Mouse (Mus musculus): ENCODE data around the gene Cep350. TPM values are rescaled to one million over a fixed set of nuclear protein-coding genes. Genes with fewer than 3 reads are reported as not detected.
A peak's percentile ranks its signal among the peaks of the same experiment; 100 is the strongest.
"Not testable (repeated sequence)": the region's sequence is repeated elsewhere in the genome, so short reads cannot be mapped to it uniquely, and the experiment has no call there.

Gene Cep350
- polyA plus RNA-seq, 1 experiment from 2014 or later: 13.5 TPM

DNA sequence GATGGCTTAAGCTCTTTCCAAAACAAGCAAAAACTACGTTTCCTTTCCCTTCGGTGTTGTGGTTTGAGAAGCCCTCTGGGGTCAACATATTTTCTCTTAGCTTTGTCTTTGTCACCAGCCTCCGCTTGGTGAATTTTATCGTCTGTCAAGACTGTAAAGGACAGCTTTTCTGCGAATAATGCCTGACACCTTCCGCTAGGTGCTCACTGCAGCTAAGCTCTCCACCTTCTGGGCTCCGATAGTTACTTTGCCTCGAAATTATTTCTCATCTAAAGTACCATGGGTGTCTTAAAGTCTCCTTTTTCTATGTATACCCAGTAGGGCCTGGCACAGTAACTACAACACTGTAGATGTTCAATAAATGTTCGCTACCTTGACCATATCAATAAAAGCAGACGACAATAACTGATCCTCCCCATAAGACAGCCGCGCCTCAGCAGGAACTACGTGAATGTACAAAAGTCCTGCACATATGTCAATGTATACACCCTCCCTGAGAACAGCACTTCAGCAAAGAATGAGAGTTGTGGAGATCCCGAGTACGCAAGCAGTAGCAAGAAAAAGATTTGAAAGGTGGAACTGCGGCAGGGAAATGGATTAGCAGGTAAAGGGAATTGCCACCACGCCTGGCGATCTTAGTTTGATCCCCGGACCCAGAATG is 794 bp upstream of the Cep350 start:
- peak overlapping the region; percentile 99 for H3K4me3 ChIP-seq (replicated peaks)
- H3K36me3 ChIP-seq (replicated peaks): no peaks in the 10 kb centered on the region
- no peaks in the 10 kb centered on the region for H3K27me3 ChIP-seq
- ATAC-seq (ENCODE audit: low FRiP score): peak; percentile 33
- H3K9ac ChIP-seq: peak overlapping the region; percentile 98
- peak overlapping the region; percentile 90 for H3K27ac ChIP-seq
- peaks cover 17% of the 10 kb centered on the region for H3K4me1 ChIP-seq
- 8% methylated on average over 19 of the region's 19 CpGs for WGBS
- H3K9me3 ChIP-seq: no peaks in the 10 kb centered on the region
- H3K4me2 ChIP-seq: peak overlapping the region; percentile 61

DNA sequence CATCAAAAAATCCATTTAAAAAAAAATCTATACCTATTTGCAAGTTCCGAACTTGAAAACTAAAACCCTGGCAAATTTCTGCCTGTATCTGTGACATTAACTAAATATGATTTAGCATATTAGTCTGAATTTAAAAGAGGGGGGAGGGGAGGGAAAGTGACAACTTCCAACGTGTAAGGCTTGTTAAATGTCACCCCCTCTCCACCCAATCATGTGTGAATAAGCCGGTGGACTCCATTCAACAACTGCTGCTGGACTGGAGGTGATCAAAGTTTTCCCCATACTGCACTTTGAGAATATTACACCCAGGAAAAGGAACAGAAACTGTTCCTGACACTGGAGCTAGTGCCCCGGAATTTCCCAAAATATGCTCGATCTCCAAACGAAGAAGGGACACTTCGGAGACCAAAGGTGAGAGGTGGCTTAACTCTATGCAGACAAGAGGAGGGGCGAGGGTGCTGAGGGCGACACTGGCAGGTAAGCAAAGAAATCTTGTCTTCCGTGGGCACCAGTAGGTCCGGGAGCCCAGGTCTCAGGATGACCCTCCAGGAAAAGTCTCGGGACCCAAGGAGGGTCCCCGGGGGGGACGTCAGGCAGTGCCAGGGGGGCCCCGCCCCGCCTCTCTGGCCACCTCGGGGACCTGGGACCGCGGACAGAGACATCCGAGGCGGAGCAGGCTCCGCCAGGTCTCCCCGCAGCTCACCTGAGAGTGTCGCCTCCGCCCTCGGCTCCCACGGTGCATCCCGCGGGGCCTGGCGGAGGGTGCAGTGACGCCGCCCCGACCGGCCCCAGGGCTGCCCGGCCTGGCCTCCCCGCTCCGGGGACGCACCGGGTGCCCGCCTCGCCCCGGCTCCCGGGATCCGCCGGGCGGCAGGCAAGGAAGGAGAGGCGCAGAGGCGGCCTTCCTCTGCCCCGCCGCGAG is 648 bp downstream of the Cep350 start:
- 3% methylated on average over 25 of the region's 51 CpGs for WGBS
- peak; percentile 71 for ATAC-seq (ENCODE audit: low FRiP score)
- Histone ChIP-seq H3K4me3 (replicated peaks) (peak overlapping the region; percentile 99), H3K9ac (peak overlapping the region; percentile 98), H3K27ac (peak overlapping the region; percentile 92), H3K36me3 (replicated peaks) (no peaks in the 10 kb centered on the region), H3K27me3 (no peaks in the 10 kb centered on the region), H3K4me1 (peaks cover 17% of the 10 kb centered on the region), H3K4me2 (peak overlapping the region; percentile 82), H3K9me3 (no peaks in the 10 kb centered on the region)

DNA sequence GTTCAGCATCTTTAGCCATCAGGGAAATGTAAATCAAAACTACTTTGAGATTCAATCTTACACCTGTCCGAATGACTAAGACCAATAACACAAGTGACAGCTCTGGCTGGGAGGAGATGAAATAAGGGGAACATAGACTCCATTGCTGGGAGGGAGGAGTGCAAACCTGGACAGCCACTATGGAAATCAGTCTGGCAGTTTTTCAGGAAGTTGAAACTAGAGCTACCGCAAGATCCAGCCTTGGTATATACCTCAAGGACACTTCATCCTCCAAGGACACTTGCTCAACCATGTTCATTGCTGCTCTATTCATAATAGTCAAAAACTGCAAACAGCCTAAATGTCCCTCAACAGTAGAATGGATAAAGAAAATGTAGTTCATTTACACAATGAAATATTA is 23.9 kb downstream of the Cep350 start:
- Histone ChIP-seq H3K27ac (no peak overlapping the region), H3K9me3 (no peaks in the 10 kb centered on the region), H3K4me2 (no peak overlapping the region), H3K36me3 (replicated peaks) (peaks cover 52% of the 10 kb centered on the region), H3K9ac (no peak overlapping the region), H3K4me3 (replicated peaks) (no peak overlapping the region), H3K4me1 (no peaks in the 10 kb centered on the region), H3K27me3 (no peaks in the 10 kb centered on the region)
- no peak for ATAC-seq (ENCODE audit: low FRiP score)
- 97% methylated on average over 2 of the region's 2 CpGs for WGBS

DNA sequence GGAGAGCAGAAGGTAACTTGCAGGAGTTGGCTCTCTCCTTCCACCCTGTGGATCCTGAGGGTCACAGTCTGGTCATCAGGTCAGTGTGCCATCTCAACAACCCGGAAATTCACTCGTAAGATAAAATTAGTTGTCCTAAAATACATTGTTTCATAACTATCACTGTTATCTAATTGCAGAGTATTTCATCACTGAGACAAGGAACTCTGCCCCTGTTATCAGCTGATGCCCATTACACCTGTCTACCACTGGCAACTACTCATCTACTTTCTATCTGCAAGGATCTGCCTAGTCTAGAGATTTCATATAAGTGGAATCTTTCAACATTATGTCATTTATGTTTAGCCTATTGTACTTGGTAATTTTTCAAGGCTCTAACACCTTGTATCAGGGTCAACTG is 28.7 kb downstream of the Cep350 start:
- 99% methylated on average over 2 of the region's 2 CpGs for WGBS

DNA sequence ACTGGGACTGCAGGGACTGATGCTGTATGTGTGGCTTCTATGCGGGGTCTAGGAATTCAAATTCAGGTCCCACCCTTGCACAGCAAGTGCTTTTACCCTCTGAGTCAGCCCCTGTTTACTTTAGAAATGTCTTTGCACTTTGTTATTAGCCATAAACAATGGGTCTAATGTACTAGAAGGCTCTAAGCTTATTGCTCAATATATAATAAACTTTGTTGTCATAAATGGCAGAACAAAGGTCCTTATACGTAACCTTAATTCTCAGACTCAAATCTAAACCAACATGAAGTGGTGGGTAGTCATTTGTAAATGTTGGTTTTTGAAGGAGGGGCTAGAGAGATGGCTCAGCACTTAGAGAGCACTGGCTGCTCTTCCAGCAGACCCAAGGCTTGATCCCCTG is 35.6 kb downstream of the Cep350 start:
- Histone ChIP-seq H3K4me3 (replicated peaks) (no peak overlapping the region), H3K36me3 (replicated peaks) (peaks cover 49% of the 10 kb centered on the region), H3K4me1 (no peaks in the 10 kb centered on the region), H3K27ac (no peak overlapping the region), H3K27me3 (no peaks in the 10 kb centered on the region), H3K9me3 (no peaks in the 10 kb centered on the region), H3K4me2 (no peak overlapping the region), H3K9ac (no peak overlapping the region)
- WGBS: 98% methylated on average over 2 of the region's 2 CpGs
- ATAC-seq (ENCODE audit: low FRiP score): no peak

More for the DNA sequence above, 28.7 kb downstream of the Cep350 start:
- no peak for ATAC-seq (ENCODE audit: low FRiP score)
- Histone ChIP-seq H3K27ac (no peak overlapping the region), H3K4me1 (no peaks in the 10 kb centered on the region), H3K9me3 (no peaks in the 10 kb centered on the region), H3K27me3 (no peaks in the 10 kb centered on the region), H3K9ac (no peak overlapping the region), H3K4me2 (no peak overlapping the region), H3K4me3 (replicated peaks) (no peak overlapping the region), H3K36me3 (replicated peaks) (peaks cover 36% of the 10 kb centered on the region)

DNA sequence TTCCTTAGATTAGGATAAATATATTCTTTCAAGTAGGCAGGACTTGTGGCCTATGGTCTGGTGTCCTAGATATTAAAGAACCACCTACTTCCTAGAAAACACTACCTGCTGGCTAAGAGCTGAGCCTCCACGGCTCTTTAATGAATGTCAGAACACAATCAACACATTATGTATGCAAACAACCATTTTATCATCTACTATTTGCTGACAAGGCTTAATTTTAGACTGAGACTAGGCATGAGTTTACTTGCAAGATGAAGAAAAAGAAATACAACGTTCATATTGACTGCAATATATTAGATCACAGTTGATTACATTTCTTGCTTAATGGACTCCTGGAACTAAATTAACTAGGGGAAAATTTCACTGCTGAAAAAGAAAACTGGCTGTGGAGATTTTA is 38.4 kb downstream of the Cep350 start:
- peaks cover 61% of the 10 kb centered on the region for H3K36me3 ChIP-seq (replicated peaks)
- no peak overlapping the region for H3K4me3 ChIP-seq (replicated peaks)
- 88% methylated on average over 2 of the region's 2 CpGs for WGBS
- H3K9ac ChIP-seq: no peak overlapping the region
- H3K9me3 ChIP-seq: no peaks in the 10 kb centered on the region
- H3K27ac ChIP-seq: no peak overlapping the region
- no peak for ATAC-seq (ENCODE audit: low FRiP score)
- H3K4me1 ChIP-seq: no peaks in the 10 kb centered on the region
- H3K4me2 ChIP-seq: no peak overlapping the region
- no peaks in the 10 kb centered on the region for H3K27me3 ChIP-seq

DNA sequence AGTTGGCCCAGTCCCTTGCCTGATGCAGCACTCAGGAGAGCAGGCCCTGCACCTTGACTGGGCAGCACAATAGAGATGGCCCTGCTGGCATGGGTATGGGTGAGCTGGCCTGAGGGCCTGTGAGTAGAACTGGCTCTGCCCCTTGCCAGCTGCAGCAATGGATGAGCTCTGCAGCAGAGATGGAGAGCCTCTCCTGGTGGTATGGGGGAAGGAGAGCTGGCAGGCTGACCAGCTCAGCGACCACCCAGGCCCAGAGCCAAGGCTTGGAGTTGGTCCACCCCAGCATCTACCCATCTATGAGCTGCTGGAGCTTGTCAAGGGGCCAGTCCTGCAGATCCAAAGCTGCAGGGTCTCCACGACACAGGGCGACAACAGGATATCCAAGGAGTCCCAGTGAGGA is 69.5 kb downstream of the Cep350 start:
- H3K9me3 ChIP-seq: no peaks in the 10 kb centered on the region
- no peak overlapping the region for H3K4me2 ChIP-seq
- H3K27me3 ChIP-seq: no peaks in the 10 kb centered on the region
- no peak overlapping the region for H3K4me3 ChIP-seq (replicated peaks)
- H3K27ac ChIP-seq: no peak overlapping the region
- ATAC-seq (ENCODE audit: low FRiP score): no peak
- no peak overlapping the region for H3K9ac ChIP-seq
- 90% methylated on average over 3 of the region's 3 CpGs for WGBS
- peaks cover 69% of the 10 kb centered on the region for H3K36me3 ChIP-seq (replicated peaks)
- H3K4me1 ChIP-seq: no peaks in the 10 kb centered on the region

DNA sequence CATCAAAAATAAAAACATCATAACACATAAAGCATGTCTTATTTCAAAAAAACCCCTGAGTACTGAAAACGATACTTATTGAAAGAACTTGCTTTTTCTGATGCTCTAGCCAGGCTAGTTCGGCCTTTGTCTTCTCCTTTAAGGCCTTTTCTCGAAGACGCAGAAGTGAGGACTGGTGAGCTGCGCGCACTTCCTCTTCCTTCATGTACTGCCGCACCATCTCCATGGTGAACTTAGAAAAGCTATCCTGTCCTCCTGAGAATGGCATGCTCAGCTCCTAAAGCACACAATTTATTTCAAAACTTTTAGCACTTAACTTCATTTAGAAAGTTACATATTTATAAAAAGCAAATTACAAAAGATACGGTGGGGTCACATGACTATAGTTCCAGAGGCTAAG is 71.7 kb downstream of the Cep350 start:
- H3K9ac ChIP-seq: no peak overlapping the region
- 98% methylated on average over 8 of the region's 8 CpGs for WGBS
- H3K4me1 ChIP-seq: no peaks in the 10 kb centered on the region
- H3K36me3 ChIP-seq (replicated peaks): peaks cover 63% of the 10 kb centered on the region
- H3K9me3 ChIP-seq: no peaks in the 10 kb centered on the region
- H3K4me3 ChIP-seq (replicated peaks): no peak overlapping the region
- H3K4me2 ChIP-seq: no peak overlapping the region
- H3K27ac ChIP-seq: no peak overlapping the region
- no peaks in the 10 kb centered on the region for H3K27me3 ChIP-seq
- ATAC-seq (ENCODE audit: low FRiP score): no peak

DNA sequence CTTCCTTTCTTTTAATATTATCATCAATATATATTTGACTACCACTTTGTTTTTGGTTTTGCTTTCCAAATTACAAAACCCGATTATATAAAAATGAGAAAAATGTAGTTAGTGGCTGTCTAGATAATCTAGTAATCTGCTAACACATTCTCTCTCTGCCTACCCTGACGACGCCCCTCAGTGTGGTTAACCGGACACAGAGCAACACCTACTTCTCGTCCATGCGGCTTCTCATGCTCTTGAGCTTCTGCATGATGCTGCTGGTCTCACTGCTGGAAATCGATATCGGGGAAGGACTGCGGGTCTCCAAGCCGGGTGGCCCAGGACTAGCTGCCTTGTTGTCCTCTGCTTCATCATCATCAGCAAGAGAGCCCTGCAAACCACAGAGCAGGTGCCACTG is 78.7 kb downstream of the Cep350 start:
- no peak for ATAC-seq (ENCODE audit: low FRiP score)
- H3K4me1 ChIP-seq: no peaks in the 10 kb centered on the region
- H3K36me3 ChIP-seq (replicated peaks): peaks cover 70% of the 10 kb centered on the region
- no peaks in the 10 kb centered on the region for H3K9me3 ChIP-seq
- no peak overlapping the region for H3K27ac ChIP-seq
- no peak overlapping the region for H3K9ac ChIP-seq
- no peaks in the 10 kb centered on the region for H3K27me3 ChIP-seq
- WGBS: 95% methylated on average over 10 of the region's 10 CpGs
- no peak overlapping the region for H3K4me2 ChIP-seq
- H3K4me3 ChIP-seq (replicated peaks): no peak overlapping the region

DNA sequence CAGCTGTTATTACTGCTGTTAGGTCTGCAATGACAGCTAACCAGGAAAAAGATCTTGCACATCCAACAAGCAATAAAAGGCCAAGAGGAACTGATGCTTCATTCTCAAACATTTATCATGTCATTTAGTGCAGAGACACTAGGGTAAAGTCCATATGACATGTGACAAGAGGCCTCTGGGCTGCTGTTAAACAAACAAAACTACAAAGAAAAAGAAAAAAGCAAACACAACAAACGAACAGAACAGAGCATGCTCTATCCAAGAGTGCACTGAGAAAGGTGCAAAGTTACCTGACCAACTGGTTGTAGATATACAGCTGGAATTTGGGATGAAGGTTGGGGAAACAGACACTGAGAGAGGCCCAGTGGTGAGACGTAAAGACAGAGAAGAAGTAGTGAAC is 86.2 kb downstream of the Cep350 start:
- Histone ChIP-seq H3K4me3 (replicated peaks) (no peak overlapping the region), H3K4me2 (no peak overlapping the region), H3K4me1 (no peaks in the 10 kb centered on the region), H3K9ac (no peak overlapping the region), H3K27ac (no peak overlapping the region), H3K36me3 (replicated peaks) (peaks cover 45% of the 10 kb centered on the region), H3K27me3 (no peaks in the 10 kb centered on the region), H3K9me3 (no peaks in the 10 kb centered on the region)
- ATAC-seq (ENCODE audit: low FRiP score): no peak
- WGBS: 94% methylated on average over 2 of the region's 2 CpGs

DNA sequence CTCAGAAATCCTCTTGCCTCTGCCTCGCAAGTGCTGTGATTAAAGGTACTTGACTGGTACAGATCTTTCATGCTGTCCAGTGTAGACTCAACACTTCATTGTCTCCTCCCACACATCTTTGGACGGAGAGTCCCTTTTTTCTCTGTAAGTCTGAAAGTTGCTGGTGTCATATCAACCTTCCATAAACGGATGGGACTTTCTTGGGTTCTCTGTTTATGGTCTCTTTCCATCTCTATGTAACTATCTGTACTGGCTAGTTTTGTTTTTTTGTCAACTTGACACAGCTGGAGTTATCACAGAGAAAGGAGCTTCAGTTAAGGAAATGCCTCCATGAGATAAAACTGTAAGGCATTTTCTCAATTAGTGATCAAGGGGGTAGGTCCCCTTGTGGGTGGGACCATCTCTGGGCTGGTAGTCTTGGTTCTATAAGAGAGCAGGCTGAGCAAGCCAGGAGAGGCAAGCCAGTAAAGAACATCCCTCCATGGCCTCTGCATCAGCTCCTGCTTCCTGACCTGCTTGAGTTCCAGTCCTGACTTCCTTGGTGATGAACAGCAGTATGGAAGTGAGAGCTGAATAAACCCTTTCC is 90.3 kb downstream of the Cep350 start:
- H3K4me2 ChIP-seq; H3K4me3 ChIP-seq (replicated peaks); ATAC-seq (ENCODE audit: low FRiP score); H3K9me3 ChIP-seq; H3K27me3 ChIP-seq; H3K9ac ChIP-seq; H3K27ac ChIP-seq; H3K4me1 ChIP-seq: not testable (repeated sequence)
- peaks cover 43% of the 10 kb centered on the region for H3K36me3 ChIP-seq (replicated peaks)
- WGBS: 91% methylated on average over 3 of the region's 3 CpGs

DNA sequence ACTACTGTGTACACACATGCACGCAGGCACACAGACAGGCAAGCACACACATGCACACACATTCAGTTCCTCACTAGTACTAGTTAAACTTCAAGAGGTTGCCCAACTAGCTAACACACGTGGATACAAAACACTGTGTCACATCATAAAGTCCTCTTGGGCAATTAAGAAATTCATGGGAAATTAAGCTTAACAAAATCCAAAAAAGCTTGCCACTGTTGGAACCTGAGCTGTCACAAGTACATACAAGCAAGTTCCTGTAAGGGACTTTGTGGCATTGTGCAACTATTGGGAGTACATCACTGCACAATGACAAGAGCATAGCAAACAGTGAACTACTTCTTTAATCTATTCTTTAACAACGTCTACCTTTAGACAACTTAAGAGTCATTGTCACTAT is 93.5 kb downstream of the Cep350 start:
- no peak overlapping the region for H3K9ac ChIP-seq

More for the DNA sequence above, 93.5 kb downstream of the Cep350 start:
- H3K4me1 ChIP-seq: no peaks in the 10 kb centered on the region
- H3K27me3 ChIP-seq: no peaks in the 10 kb centered on the region
- H3K4me3 ChIP-seq (replicated peaks): no peak overlapping the region
- no peak overlapping the region for H3K27ac ChIP-seq
- ATAC-seq (ENCODE audit: low FRiP score): no peak
- WGBS: 88% methylated on average over 3 of the region's 3 CpGs
- H3K4me2 ChIP-seq: no peak overlapping the region
- H3K36me3 ChIP-seq (replicated peaks): peaks cover 57% of the 10 kb centered on the region
- H3K9me3 ChIP-seq: no peaks in the 10 kb centered on the region

All from forebrain, embryonic 12.5 days (tissue).